Mouse (Mus musculus) heart, postnatal 0 days (tissue): Measurements from ENCODE around the gene Pitpnb.

Source experiments
- CTCF ChIP-seq: IDR thresholded peaks from 2 replicates; pipeline ENCODE4 v1.5.1; 2016; ENCODE audit warnings: antibody characterized with exemption, control low read depth, low read depth
- EP300 ChIP-seq: IDR thresholded peaks from 2 replicates; pipeline ENCODE4 v1.6.1; 2016; ENCODE audit warnings: antibody characterized with exemption, low read depth

GRCm38 (mm10) chr5:111416591-111417374, 86.2 kb downstream of the Pitpnb start, which contains the start of gene Mn1:
- TF ChIP-seq CTCF (no peak), EP300 (no peak)
